Comparison of ENCODE assay signal across 8 mouse cellular contexts in genomic region chr15:77798664-77799490, GRCm38 (mm10). TPM values are rescaled to one million over a fixed set of nuclear protein-coding genes. Genes with fewer than 3 reads are reported as not detected.
DNase-seq lines count a peak whose midpoint lies in the region; ATAC-seq and TF ChIP-seq lines count a peak whose summit lies in the region.

No protein-coding gene starts in this region.

- H3K4me2 ChIP-seq in hindbrain, embryonic 13.5 days: no peak overlapping the region
- peak overlapping the region; percentile 16; the same call in 1 of the 2 replicates for H3K4me2 ChIP-seq in limb, embryonic 14.5 days (replicated peaks; ENCODE audit: low read depth, low read length, severe bottlenecking)
- no peak overlapping the region for H3K4me2 ChIP-seq in midbrain, embryonic 13.5 days (replicated peaks)

- H3K9me3 ChIP-seq in hindbrain, embryonic 13.5 days: no peaks in the 10 kb centered on the region
- H3K9me3 ChIP-seq in limb, embryonic 14.5 days (ENCODE audit: control insufficient read depth, low read length): no peaks in the 10 kb centered on the region
- H3K9me3 ChIP-seq in midbrain, embryonic 13.5 days: no peaks in the 10 kb centered on the region

- no peak for TF ChIP-seq CTCF in cerebellum, adult 2 months (IDR thresholded peaks at IDR 0.05; ENCODE audit: borderline replicate concordance, insufficient read depth, low read depth, low read length)

- no peaks in the 10 kb centered on the region for H3K27me3 ChIP-seq in cerebellum, adult 2 months (ENCODE audit: control insufficient read depth, insufficient read depth, low read length)
- no peaks in the 10 kb centered on the region for H3K27me3 ChIP-seq in hindbrain, embryonic 13.5 days
- no peaks in the 10 kb centered on the region for H3K27me3 ChIP-seq in limb, embryonic 14.5 days (ENCODE audit: control insufficient read depth, insufficient read depth, low read length)
- H3K27me3 ChIP-seq in midbrain, embryonic 13.5 days: no peaks in the 10 kb centered on the region

- peaks cover 60% of the 10 kb centered on the region for H3K4me1 ChIP-seq in cerebellum, adult 2 months (ENCODE audit: control insufficient read depth, insufficient read depth, low read length)
- peaks cover 37% of the 10 kb centered on the region for H3K4me1 ChIP-seq in hindbrain, embryonic 13.5 days (replicated peaks)
- H3K4me1 ChIP-seq in limb, embryonic 14.5 days (ENCODE audit: control insufficient read depth, insufficient read depth, low read length): peaks cover 43% of the 10 kb centered on the region
- H3K4me1 ChIP-seq in midbrain, embryonic 13.5 days (replicated peaks): peaks cover 14% of the 10 kb centered on the region

- 22% methylated on average over 14 of the region's 14 CpGs for WGBS in cerebellum, adult 2 months
- WGBS in hindbrain, embryonic 13.5 days: 23% methylated on average over 14 of the region's 14 CpGs
- 14% methylated on average over 14 of the region's 14 CpGs for WGBS in limb, embryonic 14.5 days
- 23% methylated on average over 14 of the region's 14 CpGs for WGBS in midbrain, embryonic 13.5 days

- peak overlapping the region; percentile 66 for H3K27ac ChIP-seq in cerebellum, adult 2 months (ENCODE audit: insufficient read depth, low read length)
- peak overlapping the region; percentile 81 for H3K27ac ChIP-seq in hindbrain, embryonic 13.5 days
- peak overlapping the region; percentile 79 for H3K27ac ChIP-seq in limb, embryonic 14.5 days (replicated peaks; ENCODE audit: low read depth, low read length)
- peak overlapping the region; percentile 21 for H3K27ac ChIP-seq in midbrain, embryonic 13.5 days

- DNase-seq in cerebellum, adult 2 months: peak in 1 of 2 experiments; percentile 56
- DNase-seq in cerebellum, adult 11-12 months: no peak
- DNase-seq in NIH3T3 (ENCODE audit: low read depth): peak; percentile 89
- peak; percentile 59 for DNase-seq in fat pad, adult 2 months (ENCODE audit: extremely low read depth, low read depth, low spot score)
- DNase-seq in limb, embryonic 14.5 days (ENCODE audit: low spot score): peak; percentile 74
- peak; percentile 68 for DNase-seq in urinary bladder, adult 2 months (ENCODE audit: low spot score)

- peak overlapping the region; percentile 21; the same call in 1 of the 2 replicates for H3K9ac ChIP-seq in hindbrain, embryonic 13.5 days
- H3K9ac ChIP-seq in limb, embryonic 14.5 days (ENCODE audit: low read depth, low read length, severe bottlenecking): 0 out of 2 replicates have a peak overlapping the region, but pooled peaks have one; percentile 25
- no peak overlapping the region; the same call in 1 of the 2 replicates for H3K9ac ChIP-seq in midbrain, embryonic 13.5 days (replicated peaks)

- H3K36me3 ChIP-seq in hindbrain, embryonic 13.5 days: peaks cover 36% of the 10 kb centered on the region
- peaks cover 54% of the 10 kb centered on the region for H3K36me3 ChIP-seq in limb, embryonic 14.5 days (ENCODE audit: control insufficient read depth, insufficient read depth, low read length)
- H3K36me3 ChIP-seq in midbrain, embryonic 13.5 days: peaks cover 17% of the 10 kb centered on the region; the same call in 1 of the 2 replicates

- TF ChIP-seq POLR2A in cerebellum, adult 2 months (IDR thresholded peaks at IDR 0.05; ENCODE audit: borderline replicate concordance, insufficient read depth, low read length): no peak
- TF ChIP-seq POLR2A in limb, embryonic 14.5 days (IDR thresholded peaks at IDR 0.05; ENCODE audit: borderline replicate concordance, extremely low read depth, insufficient read depth, insufficient read length): no peak

- peak; percentile 53 for ATAC-seq in hindbrain, embryonic 13.5 days (ENCODE audit: low FRiP score)
- peak; percentile 82 for ATAC-seq in limb, embryonic 14.5 days (ENCODE audit: low FRiP score, low read depth)
- 0 out of 2 replicates have a peak, but pooled peaks have one; percentile 34 for ATAC-seq in midbrain, embryonic 13.5 days

- H3K4me3 ChIP-seq in cerebellum, adult 2 months (replicated peaks; ENCODE audit: insufficient read depth, low read depth, low read length): no peak overlapping the region
- no peak overlapping the region for H3K4me3 ChIP-seq in hindbrain, embryonic 13.5 days
- no peak overlapping the region for H3K4me3 ChIP-seq in limb, embryonic 14.5 days (replicated peaks; ENCODE audit: low read length)
- H3K4me3 ChIP-seq in midbrain, embryonic 13.5 days (replicated peaks): no peak overlapping the region

RNA-seq across cellular contexts. Expression of gene Apol8, which starts 42.1 kb away (rescaled TPM):
- 6.9 and 8.2 TPM in 2 replicates for polyA plus RNA-seq in cerebellum, adult 2 months (2012; rRNA removed)
- polyA plus RNA-seq in hindbrain, embryonic 13.5 days (2015; fragmentation: Nextera tagmentation; extraction: Ambion mirVana): 0.06 and 0.16 TPM in 2 replicates
- 0.14 and 0.19 TPM in 2 replicates for polyA plus RNA-seq in limb, embryonic 14.5 days (2012; rRNA removed)
- not detected in 2 replicates for polyA plus RNA-seq in limb, embryonic 14.5 days (2014; fragmentation: Nextera tagmentation; extraction: Ambion mirVana)
- 0.23 TPM in 1 of 2 replicates, not detected in the other for polyA plus RNA-seq in midbrain, embryonic 13.5 days (2015; fragmentation: Nextera tagmentation; extraction: Ambion mirVana)
- polyA plus RNA-seq in urinary bladder, adult 2 months (2012; rRNA removed): 0.29 and 0.72 TPM in 2 replicates

RNA-seq across cellular contexts. Expression of gene Myh9, which starts 43.1 kb away (rescaled TPM):
- polyA plus RNA-seq in cerebellum, adult 2 months (2012; rRNA removed): 44.2 and 45.2 TPM in 2 replicates
- polyA plus RNA-seq in hindbrain, embryonic 13.5 days (2015; fragmentation: Nextera tagmentation; extraction: Ambion mirVana): 14.5 and 14.9 TPM in 2 replicates
- polyA plus RNA-seq in limb, embryonic 14.5 days (2012; rRNA removed): 38.7 and 46.7 TPM in 2 replicates
- polyA plus RNA-seq in limb, embryonic 14.5 days (2014; fragmentation: Nextera tagmentation; extraction: Ambion mirVana): 53.2 and 54.6 TPM in 2 replicates
- polyA plus RNA-seq in midbrain, embryonic 13.5 days (2015; fragmentation: Nextera tagmentation; extraction: Ambion mirVana): 11.8 and 14.1 TPM in 2 replicates
- 95.0 and 151 TPM in 2 replicates for polyA plus RNA-seq in urinary bladder, adult 2 months (2012; rRNA removed)

Comparison
In these comparisons a context has a peak if more than half of its experiments do, and no peak if none do; other contexts are left out.
1. H3K27ac ChIP-seq: peak in every context shown above with its lines; median percentile 81 in hindbrain, embryonic 13.5 days; 79 in limb, embryonic 14.5 days; 66 in cerebellum, adult 2 months; 21 in midbrain, embryonic 13.5 days.